Mouse (Mus musculus) heart, adult 11 months (tissue): ENCODE results near the gene Fads2.

Source experiments
- DNase-seq: peaks from one replicate; pipeline ENCODE4 v3.0.0; 2022

The Fads2 gene

GRCm38 (mm10) chr19:10012827-10013278, 88.7 kb downstream of the Fads2 start:
- DNase-seq, result peak; percentile 99
